Mouse (Mus musculus) frontal cortex, postnatal 36 days (tissue): ENCODE data around the gene Zscan12.

Experiments used
- DNase-seq, 2 experiments: peaks; one replicate each; pipeline ENCODE4 v3.0.0; 2022; ENCODE audit warnings: low spot score in 2 of 2

Zscan12 gene

GRCm38 (mm10) chr13:21402287-21402846 is 39.7 kb downstream of the Zscan12 start, which contains the start of gene Zkscan3:
Zkscan3 (minus strand) TSS chr13:21402755.
- DNase-seq = peak; percentile 75 to 82

- DNase-seq = no peak
Observed at GRCm38 (mm10) chr13:21402848-21403247, 40.2 kb downstream of the Zscan12 start.

GRCm38 (mm10) chr13:21407341-21407740 is 44.7 kb downstream of the Zscan12 start:
- no peak for DNase-seq

GRCm38 (mm10) chr13:21407969-21408804 is 45.6 kb downstream of the Zscan12 start:
- DNase-seq = peak; percentile 88 to 91

- no peak for DNase-seq
Observed at GRCm38 (mm10) chr13:21408805-21409459, 46.3 kb downstream of the Zscan12 start.

GRCm38 (mm10) chr13:21414231-21415212 is 51.9 kb downstream of the Zscan12 start:
- no peak for DNase-seq

GRCm38 (mm10) chr13:21415266-21415665 is 52.6 kb downstream of the Zscan12 start:
- DNase-seq = no peak

GRCm38 (mm10) chr13:21415750-21416149 is 53.1 kb downstream of the Zscan12 start:
- DNase-seq = no peak

GRCm38 (mm10) chr13:21417298-21418010 is 54.8 kb downstream of the Zscan12 start:
- DNase-seq = peak in 1 of 2 experiments; percentile 11

GRCm38 (mm10) chr13:21418865-21419264 is 56.2 kb downstream of the Zscan12 start:
- DNase-seq = no peak
